Mouse (Mus musculus) forebrain, embryonic 16.5 days (tissue): ENCODE results near the gene Faap20. TPM values are rescaled to one million over a fixed set of nuclear protein-coding genes. Genes with fewer than 3 reads are reported as not detected.

Experiments used
- ATAC-seq: fragments of 200-750 bp; cut with Nextera tagmentation; 2 replicates; pipeline ENCODE4 v1.8.0; 2017; ENCODE audit warnings: mild to moderate bottlenecking, moderate library complexity
- H3K27ac ChIP-seq: fragments of 300-500 bp; sonication (generic); 2 replicates; pipeline ENCODE4 v1.5.1; 2014; ENCODE audit warnings: low read length, control low read depth
- H3K27me3 ChIP-seq: fragments of 300-500 bp; sonication (generic); replicated peaks from 2 replicates; pipeline ENCODE4 v1.6.1; 2014; ENCODE audit warnings: low read length; ENCODE audit not compliant: control insufficient read depth, insufficient read depth
- H3K36me3 ChIP-seq: fragments of 300-500 bp; sonication (generic); 2 replicates; pipeline ENCODE4 v1.6.1; 2014; ENCODE audit not compliant: control insufficient read depth, insufficient read depth
- H3K4me1 ChIP-seq: fragments of 300-500 bp; sonication (generic); replicated peaks from 2 replicates; pipeline ENCODE4 v1.6.1; 2014; ENCODE audit warnings: low read length; ENCODE audit not compliant: control insufficient read depth, insufficient read depth
- H3K4me2 ChIP-seq: fragments of 300-500 bp; sonication (generic); 2 replicates; pipeline ENCODE4 v1.6.1; 2014; ENCODE audit warnings: mild to moderate bottlenecking, low read length, control low read depth
- H3K4me3 ChIP-seq: fragments of 300-500 bp; sonication (generic); replicated peaks from 2 replicates; pipeline ENCODE4 v1.5.1; 2014; ENCODE audit warnings: mild to moderate bottlenecking, low read length, control low read depth
- H3K9ac ChIP-seq: fragments of 300-500 bp; sonication (generic); replicated peaks from 2 replicates; pipeline ENCODE4 v1.6.1; 2014; ENCODE audit warnings: low read depth, low read length, control low read depth
- H3K9me3 ChIP-seq: fragments of 300-500 bp; sonication (generic); 2 replicates; pipeline ENCODE4 v1.6.1; 2016; ENCODE audit warnings: low read length; ENCODE audit not compliant: control insufficient read depth
- WGBS: fragments of 180-500 bp; shearing (Covaris S2); extraction: QIAGEN DNeasy Blood & Tissue Kit; methylation state at CpG from one replicate; pipeline ENCODE4 v1.1.7; 2014; 5-methylcytosine and 5-hydroxymethylcytosine counted together
- polyA plus RNA-seq: library from polyadenylated mRNA; unstranded; fragments of >200 nt; fragmentation: Nextera tagmentation; extraction: Ambion mirVana; gene quantifications from 2 replicates; pipeline ENCODE4 v1.2.1, GENCODE M21; 2015

The Faap20 gene
- polyA plus RNA-seq, 1 experiment from 2014 or later = 79.4 TPM

- Histone ChIP-seq H3K9ac (no peak overlapping the region), H3K9me3 (no peaks in the 10 kb centered on the region), H3K4me2 (no peak overlapping the region), H3K27ac (no peak overlapping the region), H3K4me3 (no peak overlapping the region), H3K36me3 (0 out of 2 replicates have a peak, but pooled peaks cover 2% of the 10 kb centered on the region), H3K27me3 (no peaks in the 10 kb centered on the region), H3K4me1 (peaks cover 23% of the 10 kb centered on the region)
- ATAC-seq = peak; percentile 27; the same call in 1 of the 2 replicates
- 59% methylated on average over 16 of the region's 16 CpGs for WGBS
Measured at GRCm38 (mm10) chr4:155279926-155280767, 30.5 kb downstream of the Faap20 start.

GRCm38 (mm10) chr4:155280768-155281121 lies 31.1 kb downstream of the Faap20 start:
- Histone ChIP-seq H3K4me3 (no peak overlapping the region), H3K27ac (no peak overlapping the region), H3K4me1 (peaks cover 23% of the 10 kb centered on the region), H3K9ac (no peak overlapping the region), H3K4me2 (no peak overlapping the region), H3K36me3 (0 out of 2 replicates have a peak, but pooled peaks cover 2% of the 10 kb centered on the region), H3K9me3 (no peaks in the 10 kb centered on the region), H3K27me3 (no peaks in the 10 kb centered on the region)
- 0 out of 2 replicates have a peak, but pooled peaks have one; percentile 7 for ATAC-seq
- WGBS = 90% methylated on average over 1 of the region's 1 CpGs

GRCm38 (mm10) chr4:155281227-155281626 lies 31.6 kb downstream of the Faap20 start:
- WGBS = 89% methylated on average over 2 of the region's 2 CpGs
- ATAC-seq = no peak
- no peaks in the 10 kb centered on the region for H3K9me3 ChIP-seq

GRCm38 (mm10) chr4:155281652-155282051 lies 32.0 kb downstream of the Faap20 start:
- Histone ChIP-seq H3K4me2 (no peak overlapping the region), H3K9ac (no peak overlapping the region), H3K27me3 (no peaks in the 10 kb centered on the region), H3K36me3 (0 out of 2 replicates have a peak, but pooled peaks cover 2% of the 10 kb centered on the region), H3K9me3 (no peaks in the 10 kb centered on the region), H3K4me3 (no peak overlapping the region), H3K27ac (no peak overlapping the region), H3K4me1 (peaks cover 23% of the 10 kb centered on the region)
- WGBS = 92% methylated on average over 8 of the region's 8 CpGs
- no peak for ATAC-seq

More at GRCm38 (mm10) chr4:155281227-155281626, 31.6 kb downstream of the Faap20 start:
- no peak overlapping the region for H3K4me3 ChIP-seq
- H3K4me2 ChIP-seq = no peak overlapping the region
- no peak overlapping the region for H3K27ac ChIP-seq
- 0 out of 2 replicates have a peak, but pooled peaks cover 2% of the 10 kb centered on the region for H3K36me3 ChIP-seq
- no peak overlapping the region for H3K9ac ChIP-seq
- no peaks in the 10 kb centered on the region for H3K27me3 ChIP-seq
- H3K4me1 ChIP-seq = peaks cover 23% of the 10 kb centered on the region

GRCm38 (mm10) chr4:155282231-155282630 lies 32.6 kb downstream of the Faap20 start:
- 63% methylated on average over 6 of the region's 6 CpGs for WGBS
- no peak overlapping the region for H3K9ac ChIP-seq
- ATAC-seq = no peak
- no peaks in the 10 kb centered on the region for H3K9me3 ChIP-seq
- no peaks in the 10 kb centered on the region for H3K27me3 ChIP-seq
- no peak overlapping the region for H3K4me3 ChIP-seq
- H3K36me3 ChIP-seq = 0 out of 2 replicates have a peak, but pooled peaks cover 2% of the 10 kb centered on the region
- peaks cover 23% of the 10 kb centered on the region for H3K4me1 ChIP-seq
- no peak overlapping the region for H3K4me2 ChIP-seq
- H3K27ac ChIP-seq = no peak overlapping the region

GRCm38 (mm10) chr4:155283001-155283503 lies 33.5 kb downstream of the Faap20 start:
- H3K9me3 ChIP-seq = no peaks in the 10 kb centered on the region
- H3K9ac ChIP-seq = no peak overlapping the region
- peaks cover 27% of the 10 kb centered on the region for H3K4me1 ChIP-seq
- H3K4me3 ChIP-seq = no peak overlapping the region
- 60% methylated on average over 11 of the region's 11 CpGs for WGBS
- H3K36me3 ChIP-seq = 0 out of 2 replicates have a peak, but pooled peaks cover 2% of the 10 kb centered on the region
- no peak overlapping the region for H3K4me2 ChIP-seq
- ATAC-seq = no peak
- H3K27ac ChIP-seq = peak overlapping the region; percentile 45
- no peaks in the 10 kb centered on the region for H3K27me3 ChIP-seq

GRCm38 (mm10) chr4:155283585-155283984 lies 34.0 kb downstream of the Faap20 start:
- peak overlapping the region; percentile 45 for H3K27ac ChIP-seq
- H3K27me3 ChIP-seq = no peaks in the 10 kb centered on the region
- H3K36me3 ChIP-seq = 0 out of 2 replicates have a peak, but pooled peaks cover 2% of the 10 kb centered on the region
- H3K9ac ChIP-seq = no peak overlapping the region
- 0 out of 2 replicates have a peak, but pooled peaks have one; percentile 37 for ATAC-seq
- WGBS = 66% methylated on average over 9 of the region's 9 CpGs
- no peak overlapping the region for H3K4me3 ChIP-seq
- no peak overlapping the region for H3K4me2 ChIP-seq
- peaks cover 28% of the 10 kb centered on the region for H3K4me1 ChIP-seq
- H3K9me3 ChIP-seq = no peaks in the 10 kb centered on the region

GRCm38 (mm10) chr4:155284521-155285379 lies 35.1 kb downstream of the Faap20 start:
- WGBS = 82% methylated on average over 15 of the region's 15 CpGs
- no peak overlapping the region for H3K27ac ChIP-seq
- H3K9me3 ChIP-seq = no peaks in the 10 kb centered on the region
- no peak for ATAC-seq
- H3K9ac ChIP-seq = no peak overlapping the region
- H3K4me3 ChIP-seq = no peak overlapping the region
- H3K36me3 ChIP-seq = peaks cover 1% of the 10 kb centered on the region; the same call in 1 of the 2 replicates
- H3K4me1 ChIP-seq = peaks cover 28% of the 10 kb centered on the region
- H3K4me2 ChIP-seq = no peak overlapping the region
- H3K27me3 ChIP-seq = no peaks in the 10 kb centered on the region

GRCm38 (mm10) chr4:155286090-155286489 lies 36.5 kb downstream of the Faap20 start:
- WGBS = 95% methylated on average over 4 of the region's 4 CpGs
- no peak overlapping the region for H3K9ac ChIP-seq
- peaks cover 20% of the 10 kb centered on the region for H3K4me1 ChIP-seq
- no peaks in the 10 kb centered on the region; the same call in 1 of the 2 replicates for H3K36me3 ChIP-seq
- no peaks in the 10 kb centered on the region for H3K9me3 ChIP-seq
- no peak overlapping the region for H3K27ac ChIP-seq
- no peaks in the 10 kb centered on the region for H3K27me3 ChIP-seq
- no peak for ATAC-seq
- H3K4me2 ChIP-seq = no peak overlapping the region
- H3K4me3 ChIP-seq = no peak overlapping the region
